Comparison of ENCODE assay signal across 14 mouse cellular contexts in genomic region chr9:89892540-89893188, GRCm38 (mm10). TPM values are rescaled to one million over a fixed set of nuclear protein-coding genes. Genes with fewer than 3 reads are reported as not detected.
DNase-seq lines count a peak whose midpoint lies in the region.
"Had no signal": no experiment of that assay in that cellular context is flagged by ENCODE, and none has a peak within 500 bp of the region (broad histone marks: within the 10 kb centered on the region; RNA-seq: fewer than 3 reads in every experiment).

No protein-coding gene starts in this region.

- peak; percentile 46 for DNase-seq in heart, adult 11 months
- no peak for DNase-seq in heart, adult 18-20 months
- DNase-seq in 416B (ENCODE audit: low read depth) (peak; percentile 4), adipocyte (ENCODE audit: low spot score) (peak; percentile 38)
- no peak for DNase-seq in ovary, adult 18-20 months (ENCODE audit: low spot score)
- no peak for DNase-seq in gastrocnemius, adult 18-20 months (ENCODE audit: low spot score)
- DNase-seq: adrenal gland, postnatal 10 days; cerebellum, adult 11-12 months; cerebellum, adult 9-10 months; gastrocnemius, postnatal 36 days; heart, adult 2 months; heart, postnatal 14 days; kidney, adult 2 months had no signal

RNA-seq across cellular contexts. Expression of gene Rasgrf1, which starts 17.0 kb away (rescaled TPM):
- total RNA-seq in heart, adult 18-20 months (2021): under 1 TPM; 0.15 TPM
- total RNA-seq in gastrocnemius, adult 18-20 months (2021): under 1 TPM in 1 of 2 experiments, not detected in 1; 0.05 TPM
- total RNA-seq: gastrocnemius, postnatal 36 days; heart, adult 2 months; heart, postnatal 14 days; MEL had no signal

Comparison
In these comparisons a context has a peak if more than half of its experiments do, and no peak if none do; other contexts are left out.
1. DNase-seq: peak in heart, adult 11 months (single experiment), 416B (single experiment) and adipocyte (single experiment); none in heart, adult 18-20 months (0 of 2), ovary, adult 18-20 months (single experiment) and gastrocnemius, adult 18-20 months (single experiment).